Mouse (Mus musculus): Measurements from ENCODE around the gene Ssbp4.

The Ssbp4 gene

DNA sequence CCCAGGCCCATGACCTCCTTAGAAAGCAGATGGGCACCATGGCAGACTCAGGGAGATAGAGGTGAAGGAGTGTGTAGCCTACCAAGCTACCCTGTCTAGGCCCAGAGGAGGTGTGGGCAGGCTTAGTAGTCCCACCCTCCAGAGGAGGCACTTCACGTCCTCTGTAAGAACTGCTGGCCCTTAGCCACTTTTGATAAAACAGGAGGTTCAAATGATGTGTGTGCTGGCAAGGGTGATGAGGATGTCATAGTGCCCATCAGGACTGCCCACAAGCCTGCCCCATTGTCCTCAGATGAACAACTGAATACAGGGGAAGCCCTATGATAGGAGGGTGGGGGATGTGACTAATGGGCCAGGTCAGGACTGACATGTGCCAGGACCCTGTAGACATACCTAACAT, 55.8 kb downstream of the Ssbp4 start:
- no peak for DNase-seq (ENCODE audit: low read depth, low spot score)

DNA sequence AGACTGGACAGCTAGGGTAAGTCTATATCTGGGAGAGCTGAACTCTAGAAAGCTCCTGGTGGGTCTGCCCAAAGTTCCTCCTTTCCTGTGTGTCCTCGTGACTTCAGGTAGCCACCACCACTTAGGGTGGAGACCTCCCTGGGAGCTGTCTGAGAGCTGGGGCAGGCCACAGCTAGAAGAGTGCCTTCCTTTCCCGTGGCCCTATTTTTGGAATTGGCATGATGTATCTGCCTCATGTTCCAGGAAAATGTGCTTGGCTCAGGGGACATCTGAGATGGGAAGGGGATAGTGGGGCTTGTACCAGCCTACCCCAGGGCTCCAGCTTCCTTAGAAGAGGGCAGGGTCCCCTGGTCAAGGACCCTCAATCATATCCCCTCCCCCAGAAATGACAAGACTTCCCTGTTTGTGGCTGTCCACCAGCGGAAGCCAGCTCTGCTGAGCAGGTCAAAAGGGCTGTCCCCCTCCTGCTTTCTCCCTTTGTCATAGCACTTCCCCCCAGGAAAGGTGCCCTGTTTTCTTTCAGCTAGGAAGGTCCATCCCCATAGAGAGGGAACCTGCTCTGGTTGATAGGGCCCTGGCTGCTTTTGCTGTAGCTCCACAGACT, 57.0 kb downstream of the Ssbp4 start:
- no peak for DNase-seq (ENCODE audit: low read depth, low spot score)

DNA sequence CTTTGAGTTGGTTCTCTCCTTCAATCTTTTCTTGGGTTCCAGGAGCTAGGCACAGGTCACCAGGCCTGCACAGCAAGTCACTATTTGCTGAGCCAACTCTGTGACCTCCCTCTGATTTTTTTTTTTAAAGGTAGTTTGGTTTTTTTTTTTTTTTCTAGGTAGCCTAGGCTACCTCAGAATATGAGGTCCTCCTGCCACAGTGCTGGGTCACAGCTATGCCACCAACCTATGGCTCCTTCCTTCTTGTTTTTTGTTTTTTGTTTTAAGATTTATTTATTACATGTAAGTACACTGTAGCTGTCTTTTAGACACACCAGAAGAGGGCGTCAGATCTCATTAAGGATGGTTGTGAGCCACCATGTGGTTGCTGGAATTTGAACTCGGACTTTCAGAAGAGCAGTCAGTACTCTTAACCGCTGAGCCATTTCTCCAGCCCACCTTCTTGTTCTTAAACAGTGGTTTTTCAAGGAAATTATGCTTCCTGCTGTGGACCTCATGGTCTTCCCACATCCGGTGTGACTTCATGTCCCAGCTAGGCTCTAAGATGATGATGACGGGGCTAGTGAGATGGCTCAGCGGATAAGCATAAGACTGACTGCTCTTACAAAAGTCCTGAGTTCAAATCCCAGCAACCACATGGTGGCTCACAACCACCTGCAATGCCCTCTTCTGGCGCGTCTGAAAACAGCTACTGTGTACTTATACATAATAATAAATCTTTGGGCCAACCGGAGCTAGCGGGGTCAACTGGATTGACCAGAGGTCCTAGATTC, 59.1 kb downstream of the Ssbp4 start:
- DNase-seq (ENCODE audit: low read depth, low spot score) = no peak

DNA sequence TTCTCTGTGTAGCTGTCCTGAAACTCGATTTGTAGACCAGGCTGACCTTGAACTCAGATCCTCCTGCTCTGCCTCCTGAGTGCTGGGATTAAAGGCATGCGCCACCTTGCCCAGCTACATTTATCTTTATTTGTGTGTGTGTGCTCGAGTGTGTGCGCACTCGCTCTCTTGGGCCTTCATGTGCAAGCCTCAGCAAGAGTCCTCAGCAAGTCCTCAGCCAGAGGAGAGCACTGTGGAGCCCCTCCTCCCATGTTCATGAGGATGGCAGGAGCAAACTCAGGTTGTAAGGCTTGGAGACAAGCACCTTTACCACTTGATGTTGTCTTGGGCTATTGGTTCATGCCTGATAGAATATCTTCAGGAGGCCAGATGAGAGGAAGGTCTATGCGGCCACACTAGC, 60.9 kb downstream of the Ssbp4 start:
- DNase-seq (ENCODE audit: low read depth, low spot score) = no peak
